Mouse (Mus musculus): ENCODE data around the gene Shisal1. TPM values are rescaled to one million over a fixed set of nuclear protein-coding genes. Genes with fewer than 3 reads are reported as not detected.
A peak's percentile ranks its signal among the peaks of the same experiment; 100 is the strongest.

Gene Shisal1
- polyA plus RNA-seq, 1 experiment from 2014 or later, result 8.7 TPM

- 1% methylated on average over 21 of the region's 21 CpGs for WGBS
- H3K27ac ChIP-seq, result no peak overlapping the region
- H3K4me3 ChIP-seq (replicated peaks), result peak overlapping the region; percentile 2; the same call in 1 of the 2 replicates
- H3K9me3 ChIP-seq, result no peaks in the 10 kb centered on the region
- H3K36me3 ChIP-seq (replicated peaks), result no peaks in the 10 kb centered on the region
- peaks cover 45% of the 10 kb centered on the region for H3K27me3 ChIP-seq
- peak overlapping the region; percentile 21; the same call in 1 of the 2 replicates for H3K9ac ChIP-seq
- peak overlapping the region; percentile 46 for H3K4me2 ChIP-seq
- ATAC-seq (ENCODE audit: low FRiP score), result 0 out of 2 replicates have a peak, but pooled peaks have one; percentile 12
- peaks cover 17% of the 10 kb centered on the region for H3K4me1 ChIP-seq
Observed at GRCm38 (mm10) chr15:84450441-84451183, 3.7 kb upstream of the Shisal1 start.

- peak overlapping the region; percentile 99 for H3K4me2 ChIP-seq
- no peaks in the 10 kb centered on the region for H3K36me3 ChIP-seq (replicated peaks)
- H3K4me1 ChIP-seq, result peaks cover 53% of the 10 kb centered on the region
- peak overlapping the region; percentile 65 for H3K4me3 ChIP-seq (replicated peaks)
- peak overlapping the region; percentile 50; the same call in 1 of the 2 replicates for H3K27ac ChIP-seq
- WGBS, result under 1% methylated on average over 91 of the region's 99 CpGs
- no peaks in the 10 kb centered on the region for H3K9me3 ChIP-seq
- peak; percentile 34 for ATAC-seq (ENCODE audit: low FRiP score)
- peaks cover 82% of the 10 kb centered on the region for H3K27me3 ChIP-seq
- H3K9ac ChIP-seq, result peak overlapping the region; percentile 80
Observed at GRCm38 (mm10) chr15:84445812-84446716, 833 bp downstream of the Shisal1 start.

- Histone ChIP-seq H3K4me3 (replicated peaks) (no peak overlapping the region), H3K36me3 (replicated peaks) (no peaks in the 10 kb centered on the region), H3K27ac (0 out of 2 replicates have a peak overlapping the region, but pooled peaks have one; percentile 10), H3K4me2 (peak overlapping the region; percentile 99), H3K9ac (peak overlapping the region; percentile 25; the same call in 1 of the 2 replicates), H3K4me1 (peaks cover 59% of the 10 kb centered on the region), H3K9me3 (no peaks in the 10 kb centered on the region), H3K27me3 (peaks cover 84% of the 10 kb centered on the region)
- ATAC-seq (ENCODE audit: low FRiP score), result no peak
- 34% methylated on average over 7 of the region's 7 CpGs for WGBS
Observed at GRCm38 (mm10) chr15:84444181-84444580, 2.7 kb downstream of the Shisal1 start.

GRCm38 (mm10) chr15:84443631-84444030 is 3.3 kb downstream of the Shisal1 start:
- Histone ChIP-seq H3K4me3 (replicated peaks) (peak overlapping the region; percentile 14; the same call in 1 of the 2 replicates), H3K27me3 (peaks cover 79% of the 10 kb centered on the region), H3K36me3 (replicated peaks) (no peaks in the 10 kb centered on the region), H3K4me2 (peak overlapping the region; percentile 99), H3K9me3 (no peaks in the 10 kb centered on the region), H3K9ac (peak overlapping the region; percentile 25; the same call in 1 of the 2 replicates), H3K4me1 (peaks cover 59% of the 10 kb centered on the region), H3K27ac (0 out of 2 replicates have a peak overlapping the region, but pooled peaks have one; percentile 14)
- ATAC-seq (ENCODE audit: low FRiP score), result no peak
- WGBS, result 38% methylated on average over 10 of the region's 10 CpGs

GRCm38 (mm10) chr15:84441682-84442315 is 5.1 kb downstream of the Shisal1 start:
- Histone ChIP-seq H3K4me3 (replicated peaks) (no peak overlapping the region), H3K27me3 (peaks cover 60% of the 10 kb centered on the region), H3K9me3 (no peaks in the 10 kb centered on the region), H3K4me2 (peak overlapping the region; percentile 15), H3K4me1 (peaks cover 59% of the 10 kb centered on the region), H3K36me3 (replicated peaks) (no peaks in the 10 kb centered on the region), H3K9ac (no peak overlapping the region), H3K27ac (0 out of 2 replicates have a peak overlapping the region, but pooled peaks have one; percentile 19)
- 30% methylated on average over 14 of the region's 14 CpGs for WGBS
- ATAC-seq (ENCODE audit: low FRiP score), result no peak

GRCm38 (mm10) chr15:84440820-84441219 is 6.1 kb downstream of the Shisal1 start:
- H3K4me3 ChIP-seq (replicated peaks), result no peak overlapping the region
- no peak overlapping the region for H3K9ac ChIP-seq
- no peak overlapping the region for H3K4me2 ChIP-seq
- ATAC-seq (ENCODE audit: low FRiP score), result no peak
- no peak overlapping the region for H3K27ac ChIP-seq
- H3K36me3 ChIP-seq (replicated peaks), result no peaks in the 10 kb centered on the region
- peaks cover 60% of the 10 kb centered on the region for H3K4me1 ChIP-seq
- H3K9me3 ChIP-seq, result no peaks in the 10 kb centered on the region
- WGBS, result 31% methylated on average over 3 of the region's 3 CpGs
- H3K27me3 ChIP-seq, result peaks cover 53% of the 10 kb centered on the region

GRCm38 (mm10) chr15:84433586-84434185 is 13.2 kb downstream of the Shisal1 start:
- no peak overlapping the region for H3K27ac ChIP-seq
- H3K9me3 ChIP-seq, result no peaks in the 10 kb centered on the region
- no peak overlapping the region for H3K4me3 ChIP-seq (replicated peaks)
- WGBS, result 78% methylated on average over 10 of the region's 10 CpGs
- peaks cover 9% of the 10 kb centered on the region for H3K4me1 ChIP-seq
- H3K36me3 ChIP-seq (replicated peaks), result no peaks in the 10 kb centered on the region
- H3K4me2 ChIP-seq, result no peak overlapping the region
- ATAC-seq (ENCODE audit: low FRiP score), result no peak
- 0 out of 2 replicates have a peak, but pooled peaks cover 5% of the 10 kb centered on the region for H3K27me3 ChIP-seq
- H3K9ac ChIP-seq, result no peak overlapping the region

GRCm38 (mm10) chr15:84430482-84430881 is 16.4 kb downstream of the Shisal1 start:
- no peaks in the 10 kb centered on the region for H3K36me3 ChIP-seq (replicated peaks)
- H3K4me2 ChIP-seq, result no peak overlapping the region
- H3K9ac ChIP-seq, result no peak overlapping the region
- 0 out of 2 replicates have a peak, but pooled peaks cover 5% of the 10 kb centered on the region for H3K27me3 ChIP-seq
- 78% methylated on average over 5 of the region's 5 CpGs for WGBS
- H3K27ac ChIP-seq, result no peak overlapping the region
- no peak for ATAC-seq (ENCODE audit: low FRiP score)
- no peak overlapping the region for H3K4me3 ChIP-seq (replicated peaks)
- H3K4me1 ChIP-seq, result peaks cover 4% of the 10 kb centered on the region
- H3K9me3 ChIP-seq, result no peaks in the 10 kb centered on the region

- H3K9ac ChIP-seq, result no peak overlapping the region
- H3K4me1 ChIP-seq, result peaks cover 15% of the 10 kb centered on the region
- no peak overlapping the region for H3K27ac ChIP-seq
Observed at GRCm38 (mm10) chr15:84427624-84428023, 19.3 kb downstream of the Shisal1 start.

GRCm38 (mm10) chr15:84425733-84426132 is 21.2 kb downstream of the Shisal1 start:
- Histone ChIP-seq H3K4me1 (peaks cover 28% of the 10 kb centered on the region), H3K36me3 (replicated peaks) (no peaks in the 10 kb centered on the region), H3K9me3 (no peaks in the 10 kb centered on the region), H3K4me3 (replicated peaks) (no peak overlapping the region), H3K4me2 (no peak overlapping the region), H3K27ac (no peak overlapping the region), H3K27me3 (peaks cover 25% of the 10 kb centered on the region), H3K9ac (no peak overlapping the region)
- 97% methylated on average over 5 of the region's 5 CpGs for WGBS
- no peak for ATAC-seq (ENCODE audit: low FRiP score)

More at GRCm38 (mm10) chr15:84427624-84428023, 19.3 kb downstream of the Shisal1 start:
- Histone ChIP-seq H3K4me3 (replicated peaks) (no peak overlapping the region), H3K4me2 (no peak overlapping the region), H3K27me3 (peaks cover 17% of the 10 kb centered on the region; the same call in 1 of the 2 replicates), H3K36me3 (replicated peaks) (no peaks in the 10 kb centered on the region), H3K9me3 (no peaks in the 10 kb centered on the region)
- ATAC-seq (ENCODE audit: low FRiP score), result no peak
- WGBS, result 93% methylated on average over 6 of the region's 6 CpGs

- peaks cover 43% of the 10 kb centered on the region for H3K4me1 ChIP-seq
- no peak overlapping the region for H3K27ac ChIP-seq
- H3K4me2 ChIP-seq, result no peak overlapping the region
- no peak overlapping the region for H3K9ac ChIP-seq
- H3K4me3 ChIP-seq (replicated peaks), result no peak overlapping the region
- no peak for ATAC-seq (ENCODE audit: low FRiP score)
- 88% methylated on average over 5 of the region's 5 CpGs for WGBS
- peaks cover 44% of the 10 kb centered on the region for H3K27me3 ChIP-seq
- H3K36me3 ChIP-seq (replicated peaks), result no peaks in the 10 kb centered on the region
- H3K9me3 ChIP-seq, result no peaks in the 10 kb centered on the region
Observed at GRCm38 (mm10) chr15:84423781-84424180, 23.1 kb downstream of the Shisal1 start.
